Mouse (Mus musculus): Measurements from ENCODE around the gene Ctdspl.
A peak's percentile ranks its signal among the peaks of the same experiment; 100 is the strongest.

Ctdspl gene

DNA sequence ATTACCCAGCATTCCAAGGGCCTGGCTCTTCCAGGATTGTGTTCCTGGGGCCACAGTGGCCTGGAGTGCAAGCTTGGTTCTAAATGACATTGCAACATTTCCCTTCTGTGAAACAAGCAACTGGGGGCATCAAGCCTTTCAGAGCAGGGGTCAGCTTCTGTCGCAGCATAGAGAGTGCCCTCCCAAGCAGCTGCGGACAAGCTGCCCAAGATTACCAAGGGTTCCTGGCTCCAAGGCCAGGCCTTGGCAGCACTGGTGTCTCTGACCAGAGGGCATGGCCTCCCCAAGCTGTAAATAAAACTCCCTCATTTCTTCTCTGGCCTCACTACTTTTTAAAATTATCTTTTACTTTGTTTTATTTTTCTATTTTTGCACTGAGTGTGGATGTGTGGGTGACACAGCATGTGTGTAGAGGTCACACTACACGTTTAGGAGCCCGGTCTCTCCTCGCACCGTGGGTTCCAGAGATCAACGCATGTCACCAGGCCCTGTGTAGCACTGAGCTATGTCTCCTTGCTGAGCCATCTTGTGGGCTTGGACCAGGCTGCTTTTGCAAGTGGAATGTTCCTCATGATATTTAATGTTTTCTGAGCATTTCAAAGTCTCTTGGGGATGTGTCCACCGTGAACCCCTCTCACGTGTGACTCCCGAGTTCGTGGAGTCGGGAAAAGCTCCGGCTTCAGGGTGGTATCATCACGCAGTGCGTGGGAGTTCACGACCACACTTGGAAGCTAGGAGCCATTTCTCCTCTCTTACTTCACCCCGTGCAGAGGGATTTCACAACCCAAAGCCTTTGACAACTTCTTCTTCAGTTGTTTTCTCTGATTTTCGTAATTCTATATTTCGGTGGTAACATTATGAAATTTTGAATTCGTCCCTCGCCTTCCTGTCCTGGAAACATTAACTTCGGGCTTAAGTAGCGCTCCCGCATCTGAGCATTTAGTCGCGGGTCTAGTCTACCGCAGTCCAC, 102.3 kb downstream of the Ctdspl start:
- DNase-seq (ENCODE audit: low spot score): no peak

DNA sequence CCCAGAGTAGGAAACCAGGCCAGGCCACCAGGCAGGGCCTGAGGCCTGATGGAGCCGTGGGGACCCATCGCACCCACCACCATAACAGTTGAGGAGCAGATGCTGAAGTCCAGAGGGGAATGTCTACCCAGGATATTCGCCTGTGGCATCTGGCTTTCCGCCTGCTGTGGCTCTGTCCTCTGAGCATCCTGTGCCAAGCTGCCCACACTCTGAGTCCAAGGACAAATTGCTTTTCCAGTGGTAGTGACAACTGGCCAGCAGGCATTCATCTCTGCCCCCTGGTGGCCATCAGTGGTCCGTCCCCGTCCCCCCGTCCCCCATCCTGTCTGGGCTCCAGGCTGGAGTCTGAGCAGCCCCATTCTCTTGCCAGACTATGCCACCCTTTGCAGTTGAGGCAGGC, 103.3 kb downstream of the Ctdspl start:
- peak; percentile 72 for DNase-seq (ENCODE audit: low spot score)

DNA sequence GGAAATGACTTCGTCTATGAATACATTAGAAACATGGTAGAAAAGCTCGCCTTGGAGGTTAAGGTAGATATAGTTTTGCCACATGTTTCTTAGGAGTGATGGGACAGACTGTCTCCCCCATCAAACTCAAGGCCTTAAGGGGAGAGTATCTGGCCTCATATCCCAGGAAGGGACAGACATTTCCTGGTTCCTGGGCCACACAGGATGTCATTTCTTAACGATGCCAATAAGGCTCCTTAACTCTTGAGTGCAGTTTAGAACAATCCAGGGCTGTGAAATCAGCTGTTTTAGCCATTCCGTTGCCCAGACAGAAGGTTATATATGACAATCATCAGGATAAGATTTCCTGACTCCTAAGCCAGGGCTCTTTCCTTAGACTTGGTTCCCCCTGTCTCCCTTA, 104.8 kb downstream of the Ctdspl start:
- DNase-seq (ENCODE audit: low spot score): no peak

DNA sequence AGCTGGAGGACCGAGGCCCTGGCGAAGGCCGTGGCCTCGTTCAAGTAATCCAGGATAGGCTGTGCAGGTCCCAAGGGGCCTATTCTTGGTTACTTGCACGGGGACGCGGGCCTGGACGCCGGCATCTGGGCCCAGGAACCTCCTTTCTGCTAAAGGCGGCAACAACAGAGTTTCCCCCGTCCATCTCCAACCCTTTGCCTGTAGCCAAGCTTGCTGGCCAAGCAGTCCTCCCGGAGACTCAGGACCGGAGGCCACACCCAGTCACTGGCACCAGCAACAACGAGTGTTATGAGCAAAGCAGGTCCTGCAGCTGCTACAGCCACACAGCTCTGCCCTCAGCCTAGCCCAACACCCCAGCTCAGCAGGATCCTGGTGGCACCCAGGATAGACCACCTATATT, 105.5 kb downstream of the Ctdspl start:
- no peak for DNase-seq (ENCODE audit: low spot score)

DNA sequence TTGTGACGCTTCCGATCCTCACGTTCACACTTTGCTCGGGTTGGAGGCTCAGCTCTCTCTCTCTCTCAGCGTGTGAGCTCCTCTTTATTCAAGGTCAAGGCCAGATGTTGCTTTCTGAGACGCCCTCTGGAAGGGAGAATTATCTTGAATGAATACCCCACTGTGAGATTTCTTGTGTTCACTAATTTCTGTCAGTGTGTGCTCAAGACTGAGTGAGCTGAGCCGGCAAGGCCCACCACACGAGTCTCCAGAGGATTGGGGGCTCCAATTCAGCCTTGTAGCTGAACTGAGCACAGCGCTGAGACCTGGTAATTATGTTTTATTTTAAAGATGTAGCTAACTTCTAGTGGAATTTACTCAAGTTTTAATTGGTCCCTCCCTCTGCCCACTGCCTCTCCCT, 106.3 kb downstream of the Ctdspl start:
- DNase-seq (ENCODE audit: low spot score): no peak

DNA sequence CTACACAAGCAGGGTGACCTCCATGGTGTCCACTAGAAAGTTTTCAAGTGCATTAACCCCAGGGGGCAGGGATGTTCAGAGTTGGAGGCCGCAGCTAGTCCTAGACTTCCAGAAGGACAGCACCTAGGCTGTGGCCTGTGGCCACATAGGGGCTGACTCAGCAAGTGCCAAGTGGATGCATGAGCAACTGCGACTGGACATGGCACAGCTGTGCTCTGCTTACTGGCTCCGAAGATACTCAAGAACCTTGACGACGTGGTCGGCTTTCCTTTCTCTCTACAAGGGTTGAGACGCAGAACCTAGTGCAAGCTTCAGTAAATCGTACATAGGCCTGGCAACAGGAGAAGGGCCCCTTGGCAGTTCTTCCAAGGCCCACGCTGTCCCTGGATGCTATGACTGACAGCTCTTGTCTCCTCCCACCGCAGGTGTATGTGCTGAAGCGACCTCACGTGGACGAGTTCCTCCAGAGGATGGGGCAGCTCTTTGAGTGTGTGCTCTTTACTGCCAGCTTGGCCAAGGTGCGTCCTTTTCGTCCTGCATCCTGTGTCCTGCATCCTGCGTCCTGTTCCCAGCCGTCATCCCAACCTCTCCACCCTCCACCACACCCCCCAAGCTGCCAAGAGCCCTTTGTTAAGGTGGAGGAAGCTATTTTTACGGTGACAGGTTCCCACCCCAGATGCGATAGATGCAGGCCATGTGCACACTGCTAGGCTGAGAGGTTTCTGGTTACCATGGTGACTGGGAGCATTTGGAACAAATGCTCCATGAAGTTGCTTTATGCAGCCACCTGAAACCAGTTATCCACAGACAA, 107.1 kb downstream of the Ctdspl start:
- DNase-seq (ENCODE audit: low spot score): peak; percentile 54

DNA sequence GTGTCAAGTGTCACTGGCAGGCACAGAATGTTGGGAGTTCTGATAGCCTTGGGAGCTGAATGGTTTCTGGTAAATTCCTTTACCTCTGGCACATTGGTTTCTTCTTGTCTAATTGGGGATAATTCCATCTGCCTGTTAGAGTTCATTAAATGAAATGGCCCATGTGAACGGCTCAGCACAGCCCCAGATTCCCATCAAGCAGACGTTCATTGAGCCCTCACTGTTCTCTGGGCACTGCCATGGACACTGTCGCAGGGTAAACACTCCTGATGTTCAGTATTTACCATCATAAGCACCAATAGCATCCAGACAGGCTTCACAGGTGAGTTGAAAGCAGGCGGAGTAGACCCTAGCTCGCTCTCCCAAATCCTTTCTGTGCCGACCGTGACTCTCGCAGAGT, 107.8 kb downstream of the Ctdspl start:
- DNase-seq (ENCODE audit: low spot score): no peak

DNA sequence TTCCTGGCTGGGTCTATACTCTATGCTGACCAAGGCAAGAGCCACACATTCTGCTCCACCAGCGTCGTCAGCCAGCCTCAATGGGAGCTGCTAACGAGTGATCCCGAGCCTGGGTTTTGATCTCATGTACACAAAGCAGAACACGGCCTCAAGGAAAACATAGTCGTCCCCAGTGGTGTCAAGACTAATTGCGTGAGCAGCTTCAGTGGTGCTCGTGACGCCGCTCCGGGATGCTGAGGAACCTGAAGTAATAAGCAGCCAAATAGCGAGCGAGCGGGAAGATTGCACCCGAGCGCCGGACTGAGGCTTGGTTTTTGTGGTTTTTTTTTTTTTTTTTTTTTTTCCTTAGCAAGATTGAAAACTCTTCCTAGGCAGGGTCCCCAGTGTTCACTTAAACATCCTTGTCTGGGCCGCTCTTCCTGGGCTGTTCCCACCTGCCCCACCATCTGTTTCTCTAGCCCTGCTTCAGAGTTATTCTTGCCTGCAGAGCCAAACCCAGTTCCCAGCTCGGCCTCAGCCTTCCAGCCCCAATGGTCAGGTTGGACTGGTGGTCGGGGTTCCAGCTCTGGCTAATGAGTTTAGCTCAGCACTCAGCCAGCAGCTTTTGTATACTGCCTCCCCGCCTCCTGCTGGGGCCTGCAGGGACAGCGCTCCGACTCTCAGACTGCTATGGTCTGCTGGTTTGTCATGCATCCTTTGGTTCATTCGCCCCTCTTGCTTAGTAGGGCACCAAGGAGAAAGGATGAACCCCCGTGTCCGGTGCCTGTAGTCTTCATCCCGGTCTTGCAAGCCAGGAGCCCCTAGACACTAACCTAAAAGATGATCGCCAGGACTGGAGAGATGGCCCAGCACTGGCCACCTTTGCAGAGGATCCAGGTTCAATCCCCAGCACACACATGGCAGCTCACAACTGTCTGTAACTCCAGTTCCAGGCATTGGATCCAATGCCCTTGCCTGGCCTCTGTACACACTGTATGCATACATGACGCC, 108.7 kb downstream of the Ctdspl start:
- no peak for DNase-seq (ENCODE audit: low spot score)

DNA sequence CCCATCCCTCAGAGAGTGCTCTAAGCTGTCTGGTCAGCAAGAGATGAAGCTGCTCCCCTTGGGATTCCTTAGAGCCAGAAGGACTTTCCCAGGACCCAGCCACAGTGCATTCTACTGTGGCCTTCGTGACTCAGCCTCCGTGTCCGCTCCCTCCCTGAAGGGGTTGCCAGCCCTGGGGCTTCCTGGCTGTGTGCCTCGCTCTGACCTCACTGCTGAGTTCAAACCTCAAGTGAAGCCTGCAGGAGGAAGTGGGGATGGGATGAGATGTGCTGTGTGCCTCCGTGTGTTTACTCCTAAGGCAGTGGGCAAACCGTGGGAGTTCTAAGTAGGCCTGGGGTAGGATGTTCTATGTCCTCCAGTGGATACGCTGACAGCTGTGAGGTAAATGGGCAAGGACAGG, 109.6 kb downstream of the Ctdspl start:
- DNase-seq (ENCODE audit: low spot score): no peak

DNA sequence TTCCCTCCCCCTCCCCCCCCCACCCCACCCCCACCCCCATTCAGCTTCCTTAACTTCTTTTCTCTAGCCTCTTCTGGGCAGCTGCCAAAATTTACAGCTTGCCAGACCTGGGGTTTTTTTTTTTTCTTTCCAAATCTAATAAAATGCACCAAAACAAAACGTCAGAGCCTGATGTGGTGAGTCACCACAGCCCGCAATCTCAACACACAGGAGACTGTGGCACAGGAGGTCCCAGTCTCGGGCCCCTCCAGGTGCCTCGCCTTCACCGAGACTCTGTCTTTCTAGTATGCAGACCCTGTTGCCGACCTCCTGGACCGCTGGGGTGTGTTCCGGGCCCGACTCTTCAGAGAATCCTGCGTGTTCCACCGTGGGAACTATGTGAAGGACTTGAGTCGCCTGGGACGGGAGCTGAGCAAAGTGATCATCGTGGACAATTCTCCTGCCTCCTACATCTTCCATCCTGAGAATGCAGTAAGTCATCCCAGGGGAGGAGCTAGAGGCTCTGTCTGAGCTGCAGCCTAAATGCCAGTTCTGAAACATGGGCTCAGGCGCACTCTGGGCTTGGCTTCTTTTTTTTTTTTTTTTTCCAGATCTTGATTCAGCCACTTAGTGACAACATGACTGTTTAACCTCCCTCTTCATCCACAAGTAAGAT, 111.0 kb downstream of the Ctdspl start:
- no peak for DNase-seq (ENCODE audit: low spot score)

DNA sequence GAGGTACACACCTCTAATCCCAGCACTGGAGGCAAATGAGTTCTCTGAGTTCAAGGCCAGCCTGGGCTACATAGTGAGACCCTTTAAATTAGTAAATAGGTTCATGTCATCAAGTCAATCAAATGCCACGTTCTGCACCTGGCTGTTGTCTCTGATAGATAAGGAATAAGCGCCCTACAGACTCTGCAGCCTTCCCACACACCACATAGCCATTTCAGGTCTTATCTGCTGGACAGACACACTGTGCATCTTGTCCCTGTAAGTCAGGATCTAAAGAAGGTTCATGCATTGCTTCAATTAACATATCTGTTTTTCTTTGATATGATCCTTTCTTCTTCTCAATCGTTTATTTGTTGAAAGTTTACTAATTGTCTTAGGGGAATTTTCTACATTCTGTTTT, 112.3 kb downstream of the Ctdspl start:
- DNase-seq (ENCODE audit: low spot score): no peak

DNA sequence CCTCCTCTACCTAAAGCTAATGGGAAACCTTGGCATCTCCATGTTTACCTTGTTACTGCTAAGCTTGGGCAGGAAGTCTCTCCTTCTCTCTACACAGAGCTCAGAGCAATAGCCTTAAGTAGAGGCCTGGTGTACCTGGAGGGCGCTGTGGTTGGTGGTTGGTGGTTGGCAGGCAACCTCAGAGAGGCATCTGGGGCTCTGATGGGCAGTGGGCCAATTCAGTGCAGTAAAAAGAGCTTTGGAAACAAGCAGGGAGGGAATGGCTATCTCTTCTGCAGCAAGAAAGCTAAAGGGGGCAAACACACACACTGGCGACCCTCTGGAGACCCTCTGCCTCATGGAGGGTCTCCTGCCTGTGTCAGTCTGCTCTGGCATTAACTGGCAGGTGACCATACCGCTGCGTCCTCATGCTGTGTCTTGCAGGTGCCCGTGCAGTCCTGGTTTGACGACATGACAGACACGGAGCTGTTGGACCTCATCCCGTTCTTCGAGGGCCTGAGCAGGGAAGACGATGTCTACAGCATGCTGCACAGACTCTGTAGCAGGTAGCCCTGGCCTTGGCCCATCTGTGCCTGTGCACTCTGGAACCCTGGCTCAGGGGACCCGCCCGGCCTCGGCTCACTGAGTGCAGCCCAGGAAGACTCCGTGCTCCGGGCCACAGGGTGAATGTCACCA, 114.0 kb downstream of the Ctdspl start:
- DNase-seq (ENCODE audit: low spot score): no peak

DNA sequence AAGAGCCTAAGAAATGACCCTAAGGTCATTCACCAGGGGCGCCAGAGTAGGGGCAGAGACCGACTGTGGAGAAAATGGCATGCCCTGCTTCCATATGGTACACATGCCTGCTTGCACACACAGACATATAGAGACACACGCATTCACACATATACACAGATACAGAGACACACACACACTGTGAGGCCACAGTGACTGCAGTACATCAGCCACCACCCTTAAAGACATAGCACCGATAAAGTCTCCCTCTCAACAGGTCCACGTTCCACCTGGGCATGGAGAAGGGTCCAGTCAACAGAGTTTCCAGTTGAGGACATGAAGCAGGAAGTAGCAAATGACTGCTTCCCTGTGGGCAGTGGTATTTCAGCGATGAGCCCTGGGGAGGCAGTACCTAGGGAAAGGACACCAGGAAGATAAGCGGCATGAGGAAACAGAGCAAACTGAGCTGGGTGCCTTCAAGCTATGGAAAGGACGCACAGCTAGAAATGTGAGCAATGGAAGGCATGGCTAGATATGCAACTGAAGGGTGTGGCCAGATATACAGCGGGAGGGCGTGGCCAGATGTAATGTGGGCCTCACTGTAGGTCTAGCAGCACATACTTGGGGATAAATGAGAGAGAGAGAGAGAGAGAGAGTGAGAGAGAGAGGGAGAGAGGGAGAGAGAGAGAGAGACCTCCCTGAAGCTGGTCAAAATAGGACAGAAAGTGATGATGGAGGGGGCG, 122.1 kb downstream of the Ctdspl start:
- DNase-seq (ENCODE audit: low spot score): no peak

DNA sequence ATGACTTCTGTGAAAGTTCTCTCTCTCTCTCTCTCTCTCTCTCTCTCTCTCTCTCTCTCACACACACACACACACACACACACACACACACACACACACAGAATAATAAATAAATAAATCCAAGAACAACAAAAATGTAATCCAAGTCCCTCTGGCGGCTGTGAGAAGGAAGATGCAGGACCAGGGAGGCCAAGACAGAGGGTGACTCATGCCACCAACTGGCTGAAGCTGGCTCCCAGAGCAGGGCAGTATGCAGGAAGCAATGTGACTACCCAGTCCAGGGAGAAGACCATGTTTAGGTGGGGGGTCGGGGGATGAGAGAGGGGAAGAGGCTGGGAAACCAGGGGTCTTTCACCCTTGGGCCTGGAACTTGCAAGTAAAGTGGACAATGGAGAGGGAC, 124.9 kb downstream of the Ctdspl start:
- DNase-seq (ENCODE audit: low spot score): no peak

DNA sequence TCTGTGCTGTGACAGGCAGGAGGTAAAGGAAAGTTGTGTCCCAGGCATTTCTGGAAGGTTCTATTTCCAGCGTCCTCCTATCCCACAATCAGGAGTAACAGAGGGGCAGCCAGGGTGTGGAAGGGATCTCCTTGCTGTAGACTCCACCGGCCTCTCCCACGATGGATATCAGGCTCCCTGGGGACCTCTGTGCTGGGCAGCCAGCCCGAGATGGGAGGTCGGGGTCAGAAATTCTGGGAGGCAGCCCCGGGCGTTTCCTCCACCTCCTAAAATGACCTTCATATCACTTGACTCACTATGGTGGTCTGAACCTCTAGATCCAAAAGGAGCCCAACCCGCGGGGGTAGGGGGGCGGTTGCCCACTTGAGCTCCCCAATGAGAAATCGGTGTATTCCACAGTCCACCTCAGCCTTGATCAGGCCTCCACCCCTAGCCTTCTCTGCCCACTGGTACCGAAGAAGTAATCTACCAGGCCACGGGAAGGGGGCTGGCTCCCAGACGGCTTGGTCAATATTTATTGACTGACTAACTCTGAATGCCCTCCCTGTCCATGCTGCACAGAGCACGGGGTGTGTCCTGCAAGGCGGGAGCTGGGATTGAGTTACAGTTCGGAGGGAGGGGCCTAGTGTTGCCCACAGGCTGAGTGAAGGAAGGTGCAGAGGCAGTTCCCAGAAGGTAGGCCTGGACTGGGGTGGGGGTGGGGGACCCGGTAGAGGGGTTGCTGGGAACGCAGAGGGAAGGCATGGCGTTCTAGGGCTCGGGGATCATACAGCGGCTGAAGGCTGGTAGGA, 126.1 kb downstream of the Ctdspl start, which contains the start of gene Vill:
Gene Vill, plus strand, starts transcription at position 625 of the 791 bp plus-strand sequence.
- no peak for DNase-seq (ENCODE audit: low spot score)

DNA sequence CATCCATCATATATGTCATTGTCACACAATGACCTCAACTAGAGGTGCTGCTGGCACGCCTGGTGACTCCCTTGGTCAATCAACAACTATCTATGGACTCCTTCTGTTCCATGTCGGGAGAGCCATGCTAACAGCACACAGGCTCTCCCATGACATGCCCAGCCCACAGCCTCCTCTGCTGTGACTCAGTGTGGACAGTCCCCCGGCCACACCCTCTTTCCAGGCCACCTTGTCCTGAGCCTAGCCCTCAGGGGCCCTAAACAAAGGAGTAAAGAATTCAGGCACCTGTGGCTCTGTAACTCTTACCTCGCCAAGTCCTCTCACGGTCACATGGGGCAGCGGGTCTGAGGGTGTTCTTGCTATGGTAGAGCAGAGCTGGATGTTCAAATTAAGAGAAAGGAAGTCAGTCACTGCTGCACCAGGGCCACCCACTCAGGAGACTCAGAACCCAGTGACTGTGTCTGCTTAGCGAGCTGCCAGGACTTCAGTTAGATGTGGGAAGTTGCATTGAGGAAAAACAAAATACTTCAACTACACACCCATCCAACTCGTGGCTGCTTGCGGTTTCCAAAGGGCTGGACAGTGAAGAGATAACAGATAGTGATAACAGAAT, 127.8 kb downstream of the Ctdspl start:
- DNase-seq (ENCODE audit: low spot score): no peak

DNA sequence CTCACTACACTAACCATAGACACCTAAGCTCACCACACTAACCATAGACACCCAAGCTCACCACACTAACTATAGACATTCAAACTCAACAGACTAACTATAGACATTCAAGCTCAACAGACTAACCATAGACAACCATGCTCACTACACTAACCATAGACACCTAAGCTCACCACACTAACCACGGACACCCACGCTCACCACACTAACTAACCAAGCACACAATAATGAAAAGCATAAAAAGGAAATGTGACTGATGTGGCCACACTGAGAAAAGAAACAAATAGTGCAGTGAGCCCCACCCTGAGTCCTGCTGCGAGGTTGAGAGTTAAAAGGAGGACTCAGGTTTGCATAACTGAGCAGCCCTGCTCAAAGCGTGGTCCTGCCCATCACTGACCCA, 129.1 kb downstream of the Ctdspl start:
- DNase-seq (ENCODE audit: low spot score): no peak

DNA sequence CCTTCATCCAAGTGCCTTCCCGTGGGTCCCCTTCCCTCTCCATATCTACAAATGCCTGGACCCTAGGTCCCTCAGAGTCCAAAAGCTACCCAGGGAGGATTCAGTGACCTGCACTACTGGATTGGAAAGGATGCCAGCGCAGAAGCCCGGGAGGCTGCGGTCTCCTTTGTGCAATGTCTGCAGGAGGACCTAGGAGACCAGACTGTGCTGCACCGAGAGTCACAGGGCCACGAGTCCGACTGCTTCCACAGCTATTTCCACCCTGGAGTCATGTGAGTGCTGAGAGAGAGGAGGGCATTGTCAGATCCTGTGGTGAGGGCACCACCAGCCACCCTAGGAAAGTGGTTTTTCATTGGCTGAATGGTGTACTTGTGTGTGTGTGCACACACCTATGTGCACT, 132.0 kb downstream of the Ctdspl start:
- DNase-seq (ENCODE audit: low spot score): no peak

DNA sequence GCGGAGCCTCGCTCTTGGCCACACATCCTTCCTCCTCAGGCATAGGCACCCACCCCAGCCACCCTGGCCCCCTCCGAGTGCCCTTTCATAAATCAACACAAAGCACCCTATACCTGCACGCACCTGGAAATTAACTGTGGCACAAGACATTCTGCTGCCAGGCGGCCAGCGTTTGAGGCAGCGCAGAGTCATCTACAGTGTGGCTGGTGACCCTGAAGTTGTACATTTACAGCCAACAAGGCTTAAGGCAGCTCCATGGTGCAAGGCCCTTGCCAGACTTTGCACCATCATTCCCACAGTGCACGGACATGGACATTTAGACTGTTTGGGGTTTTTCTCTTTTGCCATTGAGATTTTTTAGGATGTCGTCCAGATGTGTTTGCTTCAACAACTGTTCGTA, 134.4 kb downstream of the Ctdspl start:
- DNase-seq (ENCODE audit: low spot score): no peak
